In the genomic region with DNA sequence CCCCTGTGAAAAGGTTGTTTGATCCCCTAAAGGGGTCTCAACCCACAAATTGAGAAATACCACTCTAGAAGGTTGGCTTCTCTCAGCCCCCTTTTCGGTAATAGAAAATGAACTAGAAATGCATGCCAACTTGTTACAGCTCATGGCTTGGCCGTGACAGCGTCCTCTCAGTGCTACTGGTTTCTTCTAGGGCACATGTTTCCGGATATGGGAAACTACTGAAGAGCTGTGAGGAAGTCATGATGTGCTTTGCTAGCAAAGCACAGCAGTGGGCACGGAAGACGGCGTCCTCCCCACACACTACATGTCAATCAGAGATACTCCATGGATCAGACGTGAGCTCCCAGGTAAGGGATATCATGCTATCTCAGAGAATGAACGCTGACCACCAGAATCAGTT, we compare ENCODE assay signal across 25 mouse cellular contexts.
DNase-seq lines count a peak whose midpoint lies in the region; ATAC-seq lines count a peak whose summit lies in the region.
"Had no signal": no experiment of that assay in that cellular context is flagged by ENCODE, and none has a peak within 500 bp of the region (broad histone marks: within the 10 kb centered on the region; RNA-seq: fewer than 3 reads in every experiment).

No protein-coding gene starts in this region.

- H3K9me3 ChIP-seq in kidney, embryonic 15.5 days (replicated peaks): no peaks in the 10 kb centered on the region
- H3K9me3 ChIP-seq: forebrain, embryonic 10.5 days; forebrain, embryonic 13.5 days; heart, embryonic 10.5 days; heart, embryonic 13.5 days; hindbrain, embryonic 12.5 days; hindbrain, embryonic 15.5 days had no signal

- 0 out of 2 replicates have a peak, but pooled peaks cover 10% of the 10 kb centered on the region for H3K4me1 ChIP-seq in kidney, embryonic 15.5 days
- H3K4me1 ChIP-seq: heart, embryonic 10.5 days; hindbrain, embryonic 12.5 days; hindbrain, embryonic 15.5 days had no signal

- ATAC-seq in granulocyte monocyte progenitor cell, adult 5-6 weeks (replicated peaks; ENCODE audit: poor library complexity, severe bottlenecking): peak; percentile 50
- 0 out of 2 replicates have a peak, but pooled peaks have one; percentile 43 for ATAC-seq in megakaryocyte, adult 5-6 weeks (ENCODE audit: poor library complexity, severe bottlenecking)
- ATAC-seq in kidney, embryonic 15.5 days (replicated peaks; ENCODE audit: low FRiP score): no peak
- ATAC-seq: forebrain, embryonic 13.5 days; forebrain, embryonic 16.5 days; intestine, embryonic 16.5 days had no signal

- WGBS in kidney, embryonic 15.5 days: 82% methylated on average over 9 of the region's 9 CpGs

- H3K27me3 ChIP-seq in kidney, embryonic 15.5 days: no peaks in the 10 kb centered on the region
- H3K27me3 ChIP-seq: forebrain, embryonic 13.5 days; heart, embryonic 13.5 days; hindbrain, embryonic 12.5 days; hindbrain, embryonic 15.5 days had no signal

- H3K36me3 ChIP-seq in kidney, embryonic 15.5 days: no peaks in the 10 kb centered on the region
- H3K36me3 ChIP-seq: forebrain, embryonic 10.5 days; heart, embryonic 10.5 days; heart, embryonic 13.5 days; hindbrain, embryonic 12.5 days; hindbrain, embryonic 15.5 days had no signal

- no peak overlapping the region for H3K4me2 ChIP-seq in kidney, embryonic 15.5 days
- H3K4me2 ChIP-seq: forebrain, embryonic 13.5 days; heart, embryonic 13.5 days; hindbrain, embryonic 12.5 days; hindbrain, embryonic 15.5 days had no signal

- H3K27ac ChIP-seq in kidney, embryonic 15.5 days: no peak overlapping the region
- H3K27ac ChIP-seq: forebrain, embryonic 10.5 days; forebrain, embryonic 13.5 days; heart, embryonic 10.5 days; heart, embryonic 13.5 days; hindbrain, embryonic 12.5 days; hindbrain, embryonic 15.5 days had no signal

- DNase-seq in CD4-positive helper T cell, adult 2 months (ENCODE audit: low read depth, low spot score): peak; percentile 20
- peak; percentile 8 for DNase-seq in CD4-positive, CD25-positive, alpha-beta regulatory T cell, adult 2 months (ENCODE audit: low read depth, low spot score)
- DNase-seq in spleen, postnatal 4 days (ENCODE audit: low spot score in 2 of 2): no peak
- DNase-seq in urinary bladder, adult 2 months (ENCODE audit: low spot score): no peak
- no peak for DNase-seq in adrenal gland, postnatal 25 days
- DNase-seq: adrenal gland, adult 2 months; adrenal gland, postnatal 14 days; cerebellum, adult 11-12 months; cerebellum, adult 9-10 months; cerebellum, postnatal 25 days; gastrocnemius, postnatal 14 days; heart, adult 18-20 months; heart, postnatal 14 days; heart, postnatal 4 days had no signal

- H3K9ac ChIP-seq in kidney, embryonic 15.5 days: no peak overlapping the region
- H3K9ac ChIP-seq: forebrain, embryonic 13.5 days; heart, embryonic 13.5 days; hindbrain, embryonic 12.5 days; hindbrain, embryonic 15.5 days had no signal

- no peak overlapping the region for H3K4me3 ChIP-seq in kidney, embryonic 15.5 days (replicated peaks)
- H3K4me3 ChIP-seq: forebrain, embryonic 10.5 days; forebrain, embryonic 13.5 days; heart, embryonic 10.5 days; heart, embryonic 13.5 days; hindbrain, embryonic 12.5 days; hindbrain, embryonic 15.5 days had no signal

Comparison
In these comparisons a context has a peak if more than half of its experiments do, and no peak if none do; other contexts are left out.
1. DNase-seq: peak in CD4-positive helper T cell, adult 2 months (single experiment) and CD4-positive, CD25-positive, alpha-beta regulatory T cell, adult 2 months (single experiment); none in spleen, postnatal 4 days (0 of 2), urinary bladder, adult 2 months (single experiment) and adrenal gland, postnatal 25 days (single experiment).